Mouse (Mus musculus) B cell, adult 2 months (primary cell): ENCODE results near the gene Nbas.

Experiments used
- DNase-seq, 2 experiments: peaks; one replicate each; pipeline ENCODE4 v3.0.0; 2022

Gene Nbas

DNA sequence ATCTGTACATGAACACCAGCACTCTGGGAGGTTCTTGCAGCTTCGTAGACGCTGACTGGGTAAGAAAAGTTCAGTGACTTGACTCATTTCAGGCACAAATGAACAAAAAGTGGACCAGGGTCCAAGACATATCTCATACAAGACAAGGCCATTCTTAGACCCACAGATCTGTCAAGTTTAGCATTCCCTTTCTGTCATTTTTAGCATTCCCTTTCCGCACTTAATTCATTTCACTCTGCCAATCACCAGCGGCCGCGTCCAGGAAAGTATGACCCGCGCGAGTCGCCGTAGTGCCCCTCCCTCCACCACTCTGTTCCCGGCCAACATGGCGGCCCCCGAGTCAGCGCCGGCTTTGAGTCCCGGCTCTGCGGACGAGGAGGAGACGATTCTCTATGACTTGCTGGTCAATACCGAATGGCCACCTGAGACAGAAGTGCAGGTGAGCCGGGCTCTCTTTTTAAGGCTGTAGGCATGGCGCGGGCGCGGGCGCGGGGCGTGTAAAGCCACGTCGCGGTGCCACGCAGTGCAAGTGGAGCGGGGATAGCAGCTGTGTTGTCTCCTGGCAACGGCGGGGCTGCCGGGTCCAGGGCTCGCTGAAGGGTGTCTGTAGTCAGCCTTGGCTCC is at the start of gene Nbas:
Nbas (plus strand) TSS at position 308 of the 624 bp plus-strand sequence.
- DNase-seq: peak; percentile 81

- DNase-seq: no peak
Observed at GRCm38 (mm10) chr12:13242453-13242852, 26.5 kb upstream of the Nbas start.

GRCm38 (mm10) chr12:13248691-13249572 is 20.0 kb upstream of the Nbas start, which contains the start of gene Ddx1:
TSS of gene Ddx1 (minus strand) at chr12:13249213.
- DNase-seq: peak; percentile 86 to 88

DNA sequence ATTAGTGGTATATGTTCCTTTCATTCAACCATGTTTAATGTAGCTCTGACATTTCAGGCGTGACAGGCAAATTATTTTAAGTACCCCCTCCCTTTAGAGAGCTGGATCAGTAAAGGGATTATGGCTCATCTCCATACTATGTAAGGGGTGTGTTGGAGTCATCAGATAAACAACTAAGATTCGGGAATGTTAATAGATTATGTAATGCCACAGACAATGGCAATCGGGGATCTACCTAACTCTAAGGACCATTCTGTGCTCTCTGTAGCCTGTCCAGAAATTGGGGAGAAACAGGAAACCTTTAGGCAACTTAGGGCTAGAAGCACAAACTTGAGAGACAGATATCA is 19.4 kb upstream of the Nbas start:
- DNase-seq: no peak

- DNase-seq: no peak
Observed at GRCm38 (mm10) chr12:13255068-13255467, 13.9 kb upstream of the Nbas start.

- DNase-seq: no peak
Observed at GRCm38 (mm10) chr12:13255701-13256100, 13.2 kb upstream of the Nbas start.

GRCm38 (mm10) chr12:13268412-13268811 is 521 bp upstream of the Nbas start:
- DNase-seq: no peak

- no peak for DNase-seq
Observed at GRCm38 (mm10) chr12:13269570-13270390, 847 bp downstream of the Nbas start.

- DNase-seq: no peak
Observed at GRCm38 (mm10) chr12:13291453-13291852, 22.5 kb downstream of the Nbas start.

DNA sequence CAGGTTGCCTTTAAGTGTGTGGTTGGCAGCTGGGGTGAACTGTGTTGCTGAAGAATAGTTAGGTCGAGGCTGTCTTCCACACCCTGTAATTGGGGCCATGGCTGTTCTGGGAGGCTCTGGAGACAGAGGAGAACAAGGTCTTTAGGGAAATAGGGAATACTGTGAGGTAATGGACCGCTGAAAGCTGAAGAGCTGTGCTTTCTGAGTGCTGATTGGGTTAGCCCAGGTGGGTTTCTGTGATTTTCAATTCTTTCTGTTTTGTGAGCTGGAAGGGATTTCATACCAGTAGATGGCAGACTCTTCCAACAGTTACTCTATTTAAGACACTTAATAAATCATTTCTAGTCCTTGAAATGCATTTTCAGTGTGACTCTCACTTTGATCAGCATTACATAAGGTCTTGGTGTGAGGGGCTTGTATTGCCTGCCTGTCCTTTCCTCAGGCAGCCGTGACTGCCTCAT is 24.5 kb downstream of the Nbas start:
- DNase-seq: no peak

DNA sequence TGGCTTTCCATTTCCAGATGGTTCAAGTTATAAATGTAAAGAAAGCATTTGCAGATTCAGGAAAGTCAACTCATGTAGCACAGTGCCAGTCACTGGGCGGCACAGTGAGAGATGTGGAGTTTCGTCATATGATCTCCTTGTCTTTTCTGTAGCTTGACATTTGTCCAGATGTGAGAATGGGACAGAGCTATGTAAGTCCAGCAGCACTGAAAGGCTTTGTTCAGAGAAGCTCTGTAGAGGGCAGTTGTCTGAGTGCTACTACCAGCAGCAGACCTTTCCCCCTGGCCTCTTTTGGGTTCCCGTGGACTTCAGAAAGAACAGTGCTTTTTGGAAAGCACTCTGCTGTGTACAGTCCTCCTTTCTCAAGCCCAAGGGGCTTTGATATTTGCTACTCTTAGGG is 34.1 kb downstream of the Nbas start:
- DNase-seq: no peak

DNA sequence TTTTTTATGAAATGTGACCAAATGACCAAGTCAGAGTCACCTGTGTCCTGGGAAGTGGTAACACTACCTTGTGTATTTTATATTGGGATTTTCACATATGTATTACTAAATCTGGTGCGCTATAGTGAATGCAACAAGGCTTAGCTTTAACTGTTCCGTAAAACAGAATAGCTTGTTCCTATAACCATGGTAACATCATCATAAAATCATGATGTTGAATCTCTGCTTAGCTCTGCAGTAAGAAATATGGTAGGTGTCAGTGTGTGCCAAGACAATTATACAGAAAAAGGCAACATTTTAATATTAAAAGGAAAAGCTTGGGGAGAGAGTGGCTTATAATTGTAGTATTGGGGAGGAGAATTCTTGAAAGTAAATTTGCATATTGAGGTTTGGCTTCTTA is 45.0 kb downstream of the Nbas start:
- no peak for DNase-seq

DNA sequence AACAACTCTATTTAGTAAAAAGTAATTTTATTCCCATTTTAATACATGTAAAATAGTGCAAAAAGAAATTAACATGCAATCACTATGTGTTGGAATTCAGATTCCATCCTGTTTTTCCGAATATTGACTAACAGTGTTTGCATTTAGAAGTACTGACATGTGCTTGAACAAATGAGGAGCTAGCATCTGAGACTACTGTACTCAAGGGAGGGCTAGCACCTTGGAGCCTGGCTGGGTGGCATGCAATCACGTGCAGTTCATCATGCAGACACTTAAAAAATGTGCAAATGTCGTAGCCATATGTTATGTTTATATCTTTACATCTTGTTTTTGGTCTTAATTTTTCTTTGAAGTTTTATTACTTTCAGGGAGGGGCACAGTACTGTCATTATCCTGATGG is 45.5 kb downstream of the Nbas start:
- DNase-seq: no peak

DNA sequence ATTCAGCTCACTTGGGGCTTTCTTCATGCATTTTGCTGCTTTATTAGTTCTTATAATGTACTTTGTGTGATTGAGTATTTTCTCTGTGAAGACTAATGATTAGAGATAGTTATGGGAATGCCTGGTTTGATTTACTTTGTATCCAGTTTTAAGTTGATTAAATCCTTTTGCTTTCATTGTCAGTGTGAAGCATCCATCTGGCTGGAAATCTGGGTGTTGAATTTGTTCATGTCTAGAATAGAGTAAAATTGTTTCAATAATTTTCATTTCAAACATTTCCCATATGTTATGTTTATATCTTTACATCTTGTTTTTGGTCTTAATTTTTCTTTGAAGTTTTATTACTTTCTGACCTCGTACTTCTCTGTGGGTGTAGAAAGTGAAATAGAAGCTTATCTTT is 46.1 kb downstream of the Nbas start:
- DNase-seq: no peak

DNA sequence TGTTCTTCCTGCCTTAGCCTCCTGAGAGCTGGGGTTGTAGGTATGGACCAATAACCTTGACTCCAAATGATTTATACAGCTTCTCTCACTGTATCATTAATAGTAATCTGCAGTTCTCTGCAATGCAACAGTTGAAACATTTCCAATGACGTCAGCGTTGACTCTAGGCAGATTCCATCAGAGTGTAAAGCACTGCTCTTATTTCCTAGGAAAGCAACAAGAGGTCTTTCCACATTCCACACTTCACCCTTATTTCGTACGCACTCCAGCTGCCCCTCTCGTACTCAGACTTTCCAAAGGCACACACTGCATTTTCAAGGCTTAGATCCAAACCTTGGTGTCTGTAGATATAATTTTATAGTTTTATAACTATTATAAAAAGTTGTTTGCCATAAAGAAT is 73.6 kb downstream of the Nbas start:
- no peak for DNase-seq

GRCm38 (mm10) chr12:13356201-13356600 is 87.3 kb downstream of the Nbas start:
- DNase-seq: no peak

DNA sequence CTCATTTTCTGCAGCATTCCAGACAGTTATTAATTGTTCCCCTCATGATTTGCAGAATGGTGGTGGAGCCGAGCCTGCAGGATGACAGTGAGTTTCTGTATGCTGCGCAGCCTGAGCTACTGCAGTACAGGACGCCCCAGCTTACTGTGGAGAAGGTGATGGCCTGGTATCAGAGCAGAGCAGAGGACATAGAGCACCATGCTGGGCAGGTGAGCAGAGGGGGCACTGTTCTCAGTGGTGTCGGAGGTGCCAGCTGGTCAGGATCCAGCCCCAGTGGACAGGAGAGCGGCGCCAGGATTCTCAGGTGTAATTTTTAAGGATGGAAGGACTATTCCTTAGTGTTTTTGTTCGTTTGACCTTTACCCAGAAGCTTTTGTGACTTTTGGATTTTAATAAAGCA is 87.8 kb downstream of the Nbas start:
- DNase-seq: no peak

- no peak for DNase-seq
Observed at GRCm38 (mm10) chr12:13357229-13357628, 88.3 kb downstream of the Nbas start.

DNA sequence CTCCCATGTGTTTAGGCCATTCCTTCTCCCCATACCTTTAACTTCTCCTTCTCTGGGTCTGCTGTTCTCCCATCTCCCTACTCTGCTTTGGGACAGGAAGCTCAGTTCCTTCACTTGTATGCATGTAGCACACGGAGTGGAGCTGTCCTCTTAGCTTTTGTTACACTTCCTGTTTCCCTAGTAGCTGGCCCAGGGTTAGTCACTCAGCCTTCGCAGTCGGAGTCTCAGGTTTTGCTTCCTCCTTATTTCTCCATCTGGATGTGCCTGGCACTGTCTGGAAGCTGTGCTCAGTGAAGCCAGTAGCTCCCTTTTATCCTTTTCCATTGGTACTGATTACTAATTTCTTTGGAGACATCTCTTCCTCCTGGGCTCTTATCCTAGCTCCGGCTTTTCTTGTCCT is 89.9 kb downstream of the Nbas start:
- no peak for DNase-seq

- no peak for DNase-seq
Observed at GRCm38 (mm10) chr12:13360183-13360811, 91.4 kb downstream of the Nbas start.

DNA sequence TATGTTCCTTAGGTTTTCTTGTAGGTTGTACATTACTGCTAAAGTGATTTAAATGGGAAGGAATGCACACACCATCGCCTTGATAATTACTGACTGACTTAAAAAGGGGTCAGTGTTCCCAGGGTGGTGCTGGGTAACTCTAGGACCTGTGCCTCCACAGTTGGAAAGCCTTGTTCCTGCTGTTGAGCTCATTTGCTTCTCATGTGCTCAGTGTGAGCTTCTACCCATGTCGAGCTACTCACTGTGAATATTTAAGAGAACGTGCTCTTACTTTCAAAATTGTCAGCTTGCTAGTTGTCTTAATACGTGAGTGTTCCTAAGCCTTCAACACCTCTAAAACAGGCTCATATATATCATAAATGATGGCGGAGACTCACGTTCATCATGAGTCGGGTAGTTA is 112.6 kb downstream of the Nbas start:
- no peak for DNase-seq

DNA sequence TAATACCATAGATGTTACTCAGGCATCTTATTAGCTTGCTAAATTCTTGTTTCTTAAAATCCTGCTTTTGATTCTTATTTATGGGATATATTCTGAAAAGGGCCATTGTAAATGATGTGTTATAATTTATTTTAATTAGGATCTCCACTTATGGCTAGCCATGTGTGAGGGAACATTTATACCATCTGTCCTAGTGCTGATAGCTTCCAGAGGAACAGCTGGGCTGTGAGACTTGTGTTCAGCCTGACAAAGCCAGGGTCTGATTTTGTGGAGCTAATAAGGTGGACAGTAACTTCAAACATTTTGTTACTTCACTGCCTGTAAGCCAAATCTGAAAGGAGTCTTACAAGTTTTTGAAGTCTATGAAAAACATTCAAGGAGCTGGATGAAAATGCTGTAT is 113.1 kb downstream of the Nbas start:
- DNase-seq: no peak

DNA sequence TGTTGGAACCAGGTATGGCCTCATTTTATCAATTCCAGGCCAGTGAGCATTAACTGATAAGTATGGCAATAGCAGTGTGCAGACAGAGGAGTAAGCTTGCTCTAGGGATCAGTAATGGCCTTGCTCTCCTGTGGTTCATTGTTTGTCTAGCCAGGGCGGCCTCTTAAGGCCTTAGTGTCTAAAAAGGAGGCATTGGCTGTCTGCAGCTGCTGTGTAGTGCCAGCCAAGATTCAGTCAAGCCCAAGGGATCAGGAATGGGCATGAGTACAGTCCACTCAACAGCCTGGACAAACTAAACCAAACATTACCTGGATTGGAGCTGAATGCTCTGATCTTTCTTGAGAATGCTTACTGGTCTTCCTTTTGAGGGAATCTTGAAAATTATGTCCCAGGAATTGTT is 120.7 kb downstream of the Nbas start:
- DNase-seq: no peak
